Mouse (Mus musculus) hindbrain, embryonic 11.5 days (tissue): ENCODE results near the gene Otulinl. TPM values are rescaled to one million over a fixed set of nuclear protein-coding genes. Genes with fewer than 3 reads are reported as not detected.
A peak's percentile ranks its signal among the peaks of the same experiment; 100 is the strongest.

ENCODE experiments used
- ATAC-seq: fragments of 200-750 bp; cut with Nextera tagmentation; 2 replicates; pipeline ENCODE4 v1.8.0; 2017; ENCODE audit warnings: mild to moderate bottlenecking, moderate TSS enrichment, moderate library complexity; ENCODE audit not compliant: low FRiP score
- DNase-seq: peaks from one replicate; pipeline ENCODE4 v3.0.0-alpha.2; 2015; ENCODE audit warnings: low spot score
- H3K27ac ChIP-seq: fragments of 300-500 bp; sonication (generic); 2 replicates; pipeline ENCODE4 v1.5.1; 2014; ENCODE audit warnings: mild to moderate bottlenecking, low read depth, low read length
- H3K27me3 ChIP-seq: fragments of 300-500 bp; sonication (generic); 2 replicates; pipeline ENCODE4 v1.6.1; 2014; ENCODE audit warnings: mild to moderate bottlenecking, low read length, moderate library complexity, mixed read lengths; ENCODE audit not compliant: control insufficient read depth, insufficient read depth
- H3K36me3 ChIP-seq: fragments of 300-500 bp; sonication (generic); 2 replicates; pipeline ENCODE4 v1.6.1; 2014; ENCODE audit warnings: mild to moderate bottlenecking, low read length, moderate library complexity, mixed read lengths; ENCODE audit not compliant: control insufficient read depth, insufficient read depth
- H3K4me1 ChIP-seq: fragments of 300-500 bp; sonication (generic); replicated peaks from 2 replicates; pipeline ENCODE4 v1.6.1; 2014; ENCODE audit warnings: low read length, mixed read lengths; ENCODE audit not compliant: control insufficient read depth, insufficient read depth
- H3K4me2 ChIP-seq: fragments of 300-500 bp; sonication (generic); replicated peaks from 2 replicates; pipeline ENCODE4 v1.6.1; 2014; ENCODE audit warnings: mild to moderate bottlenecking, low read depth, low read length
- H3K4me3 ChIP-seq: fragments of 300-500 bp; sonication (generic); 2 replicates; pipeline ENCODE4 v1.5.1; 2014; ENCODE audit warnings: low read depth, low read length
- H3K9ac ChIP-seq: fragments of 300-500 bp; sonication (generic); 2 replicates; pipeline ENCODE4 v1.6.1; 2014; ENCODE audit warnings: low read depth, low read length
- H3K9me3 ChIP-seq: fragments of 300-500 bp; sonication (generic); 2 replicates; pipeline ENCODE4 v1.6.1; 2016; ENCODE audit warnings: low read length; ENCODE audit not compliant: control insufficient read depth
- WGBS: fragments of 180-500 bp; shearing (Covaris S2); extraction: QIAGEN DNeasy Blood & Tissue Kit; methylation state at CpG from one replicate; pipeline ENCODE4 v1.1.7; 2014; 5-methylcytosine and 5-hydroxymethylcytosine counted together
- polyA plus RNA-seq: library from polyadenylated mRNA; unstranded; fragments of >200 nt; fragmentation: Nextera tagmentation; extraction: Ambion mirVana; gene quantifications from 2 replicates; pipeline ENCODE4 v1.2.1, GENCODE M21; 2014

Otulinl gene
- polyA plus RNA-seq, 1 experiment from 2014 or later = 6.9 TPM

GRCm38 (mm10) chr15:27666911-27667539 is 14.4 kb downstream of the Otulinl start:
- no peaks in the 10 kb centered on the region for H3K27me3 ChIP-seq

GRCm38 (mm10) chr15:27665392-27665911 is 15.9 kb downstream of the Otulinl start:
- peak; percentile 27 for DNase-seq
- Histone ChIP-seq H3K9me3 (no peaks in the 10 kb centered on the region), H3K4me3 (no peak overlapping the region), H3K4me2 (no peak overlapping the region), H3K36me3 (no peaks in the 10 kb centered on the region), H3K27ac (no peak overlapping the region), H3K4me1 (no peaks in the 10 kb centered on the region), H3K27me3 (no peaks in the 10 kb centered on the region), H3K9ac (no peak overlapping the region)
- WGBS = 59% methylated on average over 21 of the region's 21 CpGs
- ATAC-seq = no peak; the same call in 1 of the 2 replicates

More at GRCm38 (mm10) chr15:27666911-27667539, 14.4 kb downstream of the Otulinl start:
- no peak for DNase-seq
- no peak overlapping the region for H3K4me2 ChIP-seq
- no peaks in the 10 kb centered on the region for H3K9me3 ChIP-seq
- H3K4me1 ChIP-seq = no peaks in the 10 kb centered on the region
- H3K9ac ChIP-seq = no peak overlapping the region
- H3K27ac ChIP-seq = no peak overlapping the region
- no peak for ATAC-seq
- H3K36me3 ChIP-seq = no peaks in the 10 kb centered on the region
- 77% methylated on average over 9 of the region's 9 CpGs for WGBS
- no peak overlapping the region for H3K4me3 ChIP-seq

- 95% methylated on average over 9 of the region's 9 CpGs for WGBS
- Histone ChIP-seq H3K4me2 (no peak overlapping the region), H3K4me3 (no peak overlapping the region), H3K27ac (no peak overlapping the region), H3K9me3 (no peaks in the 10 kb centered on the region), H3K36me3 (no peaks in the 10 kb centered on the region), H3K9ac (no peak overlapping the region), H3K27me3 (no peaks in the 10 kb centered on the region), H3K4me1 (no peaks in the 10 kb centered on the region)
- DNase-seq (no peak), ATAC-seq (no peak)
Observed at GRCm38 (mm10) chr15:27664126-27664525, 17.3 kb downstream of the Otulinl start.

GRCm38 (mm10) chr15:27662699-27663098 is 18.7 kb downstream of the Otulinl start:
- DNase-seq = no peak
- no peaks in the 10 kb centered on the region for H3K36me3 ChIP-seq
- H3K4me3 ChIP-seq = no peak overlapping the region
- H3K9ac ChIP-seq = no peak overlapping the region
- no peak for ATAC-seq
- H3K27me3 ChIP-seq = no peaks in the 10 kb centered on the region
- H3K4me1 ChIP-seq = no peaks in the 10 kb centered on the region
- H3K4me2 ChIP-seq = no peak overlapping the region
- no peaks in the 10 kb centered on the region for H3K9me3 ChIP-seq
- WGBS = 81% methylated on average over 1 of the region's 1 CpGs
- H3K27ac ChIP-seq = no peak overlapping the region

- Histone ChIP-seq H3K4me1 (no peaks in the 10 kb centered on the region), H3K4me3 (no peak overlapping the region), H3K27ac (no peak overlapping the region), H3K27me3 (no peaks in the 10 kb centered on the region), H3K9ac (no peak overlapping the region), H3K36me3 (no peaks in the 10 kb centered on the region), H3K4me2 (no peak overlapping the region), H3K9me3 (no peaks in the 10 kb centered on the region)
- DNase-seq = no peak
- WGBS = 91% methylated on average over 6 of the region's 6 CpGs
- ATAC-seq = no peak
Observed at GRCm38 (mm10) chr15:27661696-27662095, 19.7 kb downstream of the Otulinl start.

- no peak overlapping the region for H3K27ac ChIP-seq
- ATAC-seq (0 out of 2 replicates have a peak, but pooled peaks have one; percentile 33), DNase-seq (peak; percentile 94)
- no peak overlapping the region for H3K4me2 ChIP-seq
- H3K27me3 ChIP-seq = no peaks in the 10 kb centered on the region
- no peak overlapping the region for H3K9ac ChIP-seq
- H3K36me3 ChIP-seq = no peaks in the 10 kb centered on the region
- no peak overlapping the region for H3K4me3 ChIP-seq
- no peaks in the 10 kb centered on the region for H3K9me3 ChIP-seq
- H3K4me1 ChIP-seq = no peaks in the 10 kb centered on the region
- 45% methylated on average over 17 of the region's 17 CpGs for WGBS
Observed at GRCm38 (mm10) chr15:27659592-27660244, 21.7 kb downstream of the Otulinl start.

GRCm38 (mm10) chr15:27659143-27659542 is 22.2 kb downstream of the Otulinl start:
- Histone ChIP-seq H3K4me2 (no peak overlapping the region), H3K4me1 (no peaks in the 10 kb centered on the region), H3K9me3 (no peaks in the 10 kb centered on the region), H3K36me3 (no peaks in the 10 kb centered on the region), H3K27ac (no peak overlapping the region), H3K9ac (no peak overlapping the region), H3K27me3 (no peaks in the 10 kb centered on the region), H3K4me3 (no peak overlapping the region)
- DNase-seq (no peak), ATAC-seq (0 out of 2 replicates have a peak, but pooled peaks have one; percentile 14)
- whole genome bisulfite sequencing = 89% methylated on average over 5 of the region's 5 CpGs

- H3K36me3 ChIP-seq = no peaks in the 10 kb centered on the region
- H3K27me3 ChIP-seq = no peaks in the 10 kb centered on the region
- ATAC-seq = no peak
- no peak overlapping the region for H3K27ac ChIP-seq
- no peak overlapping the region for H3K9ac ChIP-seq
- H3K9me3 ChIP-seq = no peaks in the 10 kb centered on the region
- H3K4me2 ChIP-seq = no peak overlapping the region
- no peak for DNase-seq
- H3K4me3 ChIP-seq = no peak overlapping the region
- 84% methylated on average over 4 of the region's 4 CpGs for WGBS
- no peaks in the 10 kb centered on the region for H3K4me1 ChIP-seq
Observed at GRCm38 (mm10) chr15:27658356-27658755, 23.0 kb downstream of the Otulinl start.

GRCm38 (mm10) chr15:27657866-27658265 is 23.5 kb downstream of the Otulinl start:
- 95% methylated on average over 10 of the region's 10 CpGs for WGBS
- no peak overlapping the region for H3K4me2 ChIP-seq
- DNase-seq (no peak), ATAC-seq (no peak)
- H3K27ac ChIP-seq = no peak overlapping the region
- no peaks in the 10 kb centered on the region for H3K4me1 ChIP-seq
- H3K36me3 ChIP-seq = no peaks in the 10 kb centered on the region
- H3K9me3 ChIP-seq = no peaks in the 10 kb centered on the region
- H3K27me3 ChIP-seq = no peaks in the 10 kb centered on the region
- no peak overlapping the region for H3K4me3 ChIP-seq
- H3K9ac ChIP-seq = no peak overlapping the region
